Mouse (Mus musculus) B cell, adult (primary cell): ENCODE measurements around the gene Zfp873. TPM values are rescaled to one million over a fixed set of nuclear protein-coding genes. Genes with fewer than 3 reads are reported as not detected.

ENCODE experiments used
- total RNA-seq: library from RNA; stranded (reverse); gene quantifications from 4 replicates; pipeline ENCODE4 v1.2.4, GENCODE M21; 2023; ENCODE audit not compliant: inconsistent age

Zfp873 gene
- 6.5 to 9.4 TPM (median 8.1 TPM) in 4 replicates for total RNA-seq

DNA sequence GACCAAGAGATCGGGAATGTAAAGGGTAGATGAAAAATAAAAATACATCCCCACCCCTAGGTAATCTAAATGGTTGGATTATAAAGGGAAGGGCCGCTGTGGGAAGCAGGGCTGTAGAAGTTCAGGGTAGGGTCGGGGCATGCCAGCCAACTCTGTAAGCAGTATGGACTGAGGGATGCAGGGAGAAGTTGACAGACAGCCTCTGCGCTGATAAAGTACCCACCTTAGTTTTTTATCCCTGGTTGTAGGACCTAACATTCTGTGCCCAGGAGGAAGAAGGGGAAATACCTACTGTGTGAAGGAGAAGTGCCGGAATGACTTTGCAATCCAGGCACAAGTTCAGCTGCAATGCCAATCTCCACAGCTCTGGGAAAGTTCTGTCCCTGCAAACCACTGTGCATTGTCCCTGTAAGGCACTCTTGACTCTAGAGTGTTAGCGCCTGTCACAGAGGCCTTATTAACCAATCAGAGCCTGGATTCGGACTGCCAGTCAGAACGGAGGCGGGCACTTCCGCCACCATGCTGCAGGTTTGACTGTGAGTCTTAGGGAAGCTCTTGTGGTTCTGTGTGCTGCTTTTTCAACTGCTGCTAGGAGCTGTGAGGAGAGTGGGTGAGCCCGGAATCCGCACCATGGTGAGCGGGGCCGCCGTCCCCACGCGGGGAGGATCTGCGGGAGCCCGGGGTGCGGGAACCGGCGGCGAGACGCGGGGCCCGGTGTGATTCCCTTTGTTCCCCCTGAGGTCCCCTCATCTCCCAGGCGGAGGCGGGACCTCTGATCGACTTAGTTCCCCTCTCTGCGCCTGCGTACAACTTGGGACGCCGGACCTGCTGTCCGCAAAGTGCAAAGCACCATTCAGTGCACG, at the start of gene Zfp873:
TSS of gene Zfp873 (plus strand) at position 527 of the 863 bp plus-strand sequence.

DNA sequence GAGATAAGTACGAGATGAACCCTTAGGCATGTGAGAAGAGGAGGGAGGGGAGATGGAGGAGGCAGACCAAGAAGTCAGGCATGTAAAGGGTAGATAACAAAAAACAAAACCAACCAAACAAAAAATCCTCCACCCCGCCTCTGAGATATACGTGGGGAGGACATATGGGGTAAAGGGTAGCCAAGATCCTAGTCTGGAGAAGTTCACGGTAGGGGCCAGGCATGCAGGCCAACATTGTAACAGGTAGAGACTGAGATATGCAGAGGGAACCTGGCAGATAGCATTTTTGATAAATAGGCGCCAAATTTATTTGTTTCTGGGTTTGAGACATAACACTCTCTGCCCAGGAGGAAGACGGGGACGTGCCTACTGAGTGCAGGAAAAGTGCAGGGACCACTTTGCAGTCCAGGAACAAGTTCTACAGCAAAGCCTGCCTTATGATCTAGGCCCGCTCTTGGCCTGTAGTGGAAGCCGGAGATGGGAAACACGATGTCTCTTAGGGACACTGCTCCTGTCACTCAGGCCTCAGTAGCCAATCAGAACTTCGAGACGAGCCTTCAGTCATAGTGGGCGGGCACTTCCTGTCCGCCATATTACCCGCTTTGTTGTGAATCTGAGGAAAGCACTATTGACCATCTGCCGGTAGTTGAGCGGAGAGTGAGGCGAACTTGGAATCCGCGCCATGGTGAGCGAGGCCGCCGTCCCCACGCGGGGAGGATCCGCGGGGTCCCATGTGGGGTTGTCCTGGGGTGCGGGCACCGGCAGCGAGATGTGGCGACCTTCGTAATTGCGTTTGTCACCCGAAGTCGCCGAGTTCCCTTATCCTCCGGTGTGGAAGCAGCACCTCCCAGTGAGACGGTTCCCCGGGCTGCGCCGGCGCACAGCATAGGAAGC, 35.1 kb downstream of the Zfp873 start, which contains the start of gene BC024063:
TSS of gene BC024063 (plus strand) at position 626 of the 894 bp plus-strand sequence.

Other genes with a start within 250 kb of the Zfp873 start
- 1.2 to 2.5 TPM (median 2.0 TPM) in 4 replicates for gene Gm4767, start 235.9 kb upstream of the Zfp873 start, total RNA-seq
- 3.5 to 4.8 TPM (median 4.3 TPM) in 4 replicates for gene Gm32687, start 184.2 kb upstream of the Zfp873 start, total RNA-seq
- gene Zfp781, start 117.6 kb upstream of the Zfp873 start, total RNA-seq = 2.2 to 3.9 TPM (median 3.5 TPM) in 4 replicates
- gene BC024063, start 35.2 kb downstream of the Zfp873 start, total RNA-seq = 9.3 to 11.8 TPM (median 9.9 TPM) in 4 replicates
- gene AU041133, start 79.9 kb downstream of the Zfp873 start, total RNA-seq = 7.3 to 11.9 TPM (median 8.0 TPM) in 4 replicates
- gene Zfp938, start 193.2 kb downstream of the Zfp873 start, total RNA-seq = 3.5 to 4.9 TPM (median 4.1 TPM) in 4 replicates